Mouse (Mus musculus): Measurements from ENCODE around the gene Slc38a2. TPM values are rescaled to one million over a fixed set of nuclear protein-coding genes. Genes with fewer than 3 reads are reported as not detected.

Slc38a2 gene
- total and polyA plus RNA-seq, 3 experiments: 59.3 to 209 (median 149) TPM

- Histone ChIP-seq H3K9ac (ENCODE audit: low read depth, low read length) (no peak overlapping the region), H3K4me1 (ENCODE audit: control insufficient read depth, insufficient read depth, low read length) (peaks cover 4% of the 10 kb centered on the region), H3K36me3 (ENCODE audit: control insufficient read depth, insufficient read depth, low read length) (no peaks in the 10 kb centered on the region), H3K27me3 (ENCODE audit: control insufficient read depth, insufficient read depth, low read length) (no peaks in the 10 kb centered on the region), H3K4me3 (no peak overlapping the region), H3K79me2 (replicated peaks; ENCODE audit: control insufficient read depth, insufficient read depth, low read length) (no peaks in the 10 kb centered on the region), H3K27ac (no peak overlapping the region)
- TF ChIP-seq POLR2A (IDR thresholded peaks at IDR 0.05; ENCODE audit: insufficient read depth, low read depth, low read length) (no peak), CTCF (IDR thresholded peaks at IDR 0.05) (no peak), EP300 (IDR thresholded peaks at IDR 0.05; ENCODE audit: insufficient read depth, low read depth, low read length) (no peak)
- WGBS: 55% methylated on average over 10 of the region's 10 CpGs
- no peak for DNase-seq
- intact Hi-C loops (cut with DNase I): no loop called here
Measured at GRCm38 (mm10) chr15:96728993-96729392, 29.5 kb upstream of the Slc38a2 start.

GRCm38 (mm10) chr15:96728346-96728745 lies 28.8 kb upstream of the Slc38a2 start:
- H3K9ac ChIP-seq (ENCODE audit: low read depth, low read length): no peak overlapping the region
- H3K27ac ChIP-seq: no peak overlapping the region
- TF ChIP-seq CTCF (IDR thresholded peaks at IDR 0.05) (no peak), EP300 (IDR thresholded peaks at IDR 0.05; ENCODE audit: insufficient read depth, low read depth, low read length) (no peak), POLR2A (IDR thresholded peaks at IDR 0.05; ENCODE audit: insufficient read depth, low read depth, low read length) (no peak)
- no peak overlapping the region for H3K4me3 ChIP-seq
- no peaks in the 10 kb centered on the region for H3K27me3 ChIP-seq (ENCODE audit: control insufficient read depth, insufficient read depth, low read length)
- intact Hi-C loops (cut with DNase I): no loop called here
- DNase-seq: no peak
- peaks cover 4% of the 10 kb centered on the region; the same call in 1 of the 2 replicates for H3K4me1 ChIP-seq (ENCODE audit: control insufficient read depth, insufficient read depth, low read length)
- WGBS: 79% methylated on average over 4 of the region's 4 CpGs
- no peaks in the 10 kb centered on the region for H3K79me2 ChIP-seq (replicated peaks; ENCODE audit: control insufficient read depth, insufficient read depth, low read length)
- no peaks in the 10 kb centered on the region for H3K36me3 ChIP-seq (ENCODE audit: control insufficient read depth, insufficient read depth, low read length)

GRCm38 (mm10) chr15:96724506-96724905 lies 25.0 kb upstream of the Slc38a2 start:
- no peak for DNase-seq
- intact Hi-C loops (cut with DNase I): no loop called here

GRCm38 (mm10) chr15:96722228-96722627 lies 22.7 kb upstream of the Slc38a2 start:
- H3K27ac ChIP-seq: no peak overlapping the region
- no peak overlapping the region for H3K9ac ChIP-seq (ENCODE audit: low read depth, low read length)
- H3K27me3 ChIP-seq (ENCODE audit: control insufficient read depth, insufficient read depth, low read length): no peaks in the 10 kb centered on the region
- WGBS: 81% methylated on average over 7 of the region's 7 CpGs
- H3K4me1 ChIP-seq (ENCODE audit: control insufficient read depth, insufficient read depth, low read length): peaks cover 1% of the 10 kb centered on the region
- no peak overlapping the region for H3K4me3 ChIP-seq
- no peak for DNase-seq
- TF ChIP-seq EP300 (IDR thresholded peaks at IDR 0.05; ENCODE audit: insufficient read depth, low read depth, low read length): no peak
- TF ChIP-seq POLR2A (IDR thresholded peaks at IDR 0.05; ENCODE audit: insufficient read depth, low read depth, low read length): no peak
- no peak for TF ChIP-seq CTCF (IDR thresholded peaks at IDR 0.05)
- no peaks in the 10 kb centered on the region for H3K79me2 ChIP-seq (replicated peaks; ENCODE audit: control insufficient read depth, insufficient read depth, low read length)
- no peaks in the 10 kb centered on the region for H3K36me3 ChIP-seq (ENCODE audit: control insufficient read depth, insufficient read depth, low read length)
- intact Hi-C loops (cut with DNase I): no loop called here

More at GRCm38 (mm10) chr15:96724506-96724905, 25.0 kb upstream of the Slc38a2 start:
- H3K27me3 ChIP-seq (ENCODE audit: control insufficient read depth, insufficient read depth, low read length): no peaks in the 10 kb centered on the region
- no peaks in the 10 kb centered on the region for H3K36me3 ChIP-seq (ENCODE audit: control insufficient read depth, insufficient read depth, low read length)
- H3K27ac ChIP-seq: no peak overlapping the region
- TF ChIP-seq POLR2A (IDR thresholded peaks at IDR 0.05; ENCODE audit: insufficient read depth, low read depth, low read length) (no peak), CTCF (IDR thresholded peaks at IDR 0.05) (no peak), EP300 (IDR thresholded peaks at IDR 0.05; ENCODE audit: insufficient read depth, low read depth, low read length) (no peak)
- peaks cover 1% of the 10 kb centered on the region; the same call in 1 of the 2 replicates for H3K4me1 ChIP-seq (ENCODE audit: control insufficient read depth, insufficient read depth, low read length)
- no peaks in the 10 kb centered on the region for H3K79me2 ChIP-seq (replicated peaks; ENCODE audit: control insufficient read depth, insufficient read depth, low read length)
- H3K4me3 ChIP-seq: no peak overlapping the region
- H3K9ac ChIP-seq (ENCODE audit: low read depth, low read length): no peak overlapping the region

GRCm38 (mm10) chr15:96720146-96720545 lies 20.6 kb upstream of the Slc38a2 start:
- Histone ChIP-seq H3K27me3 (ENCODE audit: control insufficient read depth, insufficient read depth, low read length) (no peaks in the 10 kb centered on the region), H3K4me3 (no peak overlapping the region), H3K36me3 (ENCODE audit: control insufficient read depth, insufficient read depth, low read length) (no peaks in the 10 kb centered on the region), H3K4me1 (ENCODE audit: control insufficient read depth, insufficient read depth, low read length) (peaks cover 8% of the 10 kb centered on the region), H3K27ac (no peak overlapping the region), H3K9ac (ENCODE audit: low read depth, low read length) (no peak overlapping the region), H3K79me2 (replicated peaks; ENCODE audit: control insufficient read depth, insufficient read depth, low read length) (no peaks in the 10 kb centered on the region)
- no peak for DNase-seq
- no peak for TF ChIP-seq EP300 (IDR thresholded peaks at IDR 0.05; ENCODE audit: insufficient read depth, low read depth, low read length)
- TF ChIP-seq CTCF (IDR thresholded peaks at IDR 0.05): no peak
- TF ChIP-seq POLR2A (IDR thresholded peaks at IDR 0.05; ENCODE audit: insufficient read depth, low read depth, low read length): no peak
- intact Hi-C loops (cut with DNase I): no loop called here
- WGBS: 74% methylated on average over 6 of the region's 6 CpGs

- Histone ChIP-seq H3K27ac (no peak overlapping the region), H3K4me1 (ENCODE audit: control insufficient read depth, insufficient read depth, low read length) (peaks cover 8% of the 10 kb centered on the region), H3K9ac (ENCODE audit: low read depth, low read length) (no peak overlapping the region), H3K4me3 (no peak overlapping the region), H3K36me3 (ENCODE audit: control insufficient read depth, insufficient read depth, low read length) (no peaks in the 10 kb centered on the region), H3K79me2 (replicated peaks; ENCODE audit: control insufficient read depth, insufficient read depth, low read length) (no peaks in the 10 kb centered on the region), H3K27me3 (ENCODE audit: control insufficient read depth, insufficient read depth, low read length) (no peaks in the 10 kb centered on the region)
- intact Hi-C loops (cut with DNase I): loop anchor here (5.0 kb wide), 1 partner anchor 99 kb away; no protein-coding TSS in a partner anchor
- no peak for TF ChIP-seq EP300 (IDR thresholded peaks at IDR 0.05; ENCODE audit: insufficient read depth, low read depth, low read length)
- TF ChIP-seq POLR2A (IDR thresholded peaks at IDR 0.05; ENCODE audit: insufficient read depth, low read depth, low read length): no peak
- no peak for TF ChIP-seq CTCF (IDR thresholded peaks at IDR 0.05)
- DNase-seq: no peak
- WGBS: 66% methylated on average over 7 of the region's 7 CpGs
Measured at GRCm38 (mm10) chr15:96718466-96718865, 18.9 kb upstream of the Slc38a2 start.
